Mouse (Mus musculus): ENCODE measurements around the gene Il1rl2. TPM values are rescaled to one million over a fixed set of nuclear protein-coding genes. Genes with fewer than 3 reads are reported as not detected.
A peak's percentile ranks its signal among the peaks of the same experiment; 100 is the strongest.

Il1rl2 gene
- polyA plus RNA-seq, 1 experiment from 2014 or later: 0.90 TPM

DNA sequence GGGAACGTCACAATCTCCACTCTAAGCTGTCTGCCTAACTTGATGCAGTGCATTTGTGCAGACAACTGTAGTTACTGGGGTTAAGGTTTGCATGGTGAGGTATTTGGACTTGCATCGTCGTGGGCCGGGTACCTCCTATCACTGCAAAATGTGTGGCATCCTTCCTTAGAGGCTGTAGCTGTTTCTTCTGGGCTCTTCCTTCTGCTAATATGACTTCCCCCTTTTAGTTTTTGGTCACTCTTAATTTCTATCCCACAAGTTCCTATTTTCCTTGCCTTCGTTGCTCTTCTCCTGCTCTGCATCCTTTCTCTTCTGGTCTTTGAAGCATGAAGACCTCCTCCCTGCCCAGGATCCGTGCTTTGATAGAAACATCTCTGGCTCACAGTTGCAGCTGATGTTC, 68.1 kb downstream of the Il1rl2 start:
- ATAC-seq (no peak), DNase-seq (no peak)
- Histone ChIP-seq H3K4me1 (ENCODE audit: insufficient read depth) (no peaks in the 10 kb centered on the region), H3K9me3 (ENCODE audit: low read length) (no peaks in the 10 kb centered on the region), H3K9ac (replicated peaks) (no peak overlapping the region), H3K27ac (ENCODE audit: low read depth) (no peak overlapping the region), H3K4me3 (ENCODE audit: low read depth, low read length) (no peak overlapping the region), H3K4me2 (ENCODE audit: low read depth, low read length) (no peak overlapping the region), H3K36me3 (replicated peaks; ENCODE audit: insufficient read depth, low read length) (no peaks in the 10 kb centered on the region), H3K27me3 (ENCODE audit: insufficient read depth, low read length) (no peaks in the 10 kb centered on the region)
- TF ChIP-seq EP300 (IDR thresholded peaks at IDR 0.05; ENCODE audit: low read depth) (no peak), CTCF (IDR thresholded peaks at IDR 0.05; ENCODE audit: low read depth) (no peak)
- 45% methylated on average over 6 of the region's 6 CpGs for WGBS (ENCODE audit: insufficient replicate concordance)

DNA sequence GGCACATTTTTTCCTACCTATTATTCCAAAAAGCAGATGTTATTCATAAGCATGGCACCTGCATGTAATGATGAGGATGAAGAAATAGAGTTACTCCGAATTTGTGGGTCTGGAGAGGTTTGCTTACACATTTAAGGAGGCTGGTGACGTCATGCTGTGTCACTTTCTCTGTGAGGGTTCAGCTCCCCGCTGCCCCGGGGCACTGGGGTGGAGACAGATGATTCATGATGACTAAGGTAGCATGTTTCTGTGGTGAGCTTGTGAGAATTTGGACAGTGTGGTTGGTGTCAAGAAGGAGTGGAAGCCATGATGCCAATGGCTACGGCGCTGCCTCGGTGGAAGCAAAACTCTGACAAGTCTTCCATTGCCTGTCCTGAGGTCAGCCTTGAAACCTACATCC, 68.8 kb downstream of the Il1rl2 start:
- no peaks in the 10 kb centered on the region for H3K4me1 ChIP-seq (ENCODE audit: insufficient read depth)
- no peak overlapping the region for H3K4me3 ChIP-seq (ENCODE audit: low read depth, low read length)
- H3K9me3 ChIP-seq (ENCODE audit: low read length): no peaks in the 10 kb centered on the region
- DNase-seq (no peak), ATAC-seq (no peak)
- TF ChIP-seq CTCF (IDR thresholded peaks at IDR 0.05; ENCODE audit: low read depth) (no peak), EP300 (IDR thresholded peaks at IDR 0.05; ENCODE audit: low read depth) (no peak)
- H3K36me3 ChIP-seq (replicated peaks; ENCODE audit: insufficient read depth, low read length): no peaks in the 10 kb centered on the region
- 72% methylated on average over 7 of the region's 7 CpGs for WGBS (ENCODE audit: insufficient replicate concordance)
- H3K27me3 ChIP-seq (ENCODE audit: insufficient read depth, low read length): no peaks in the 10 kb centered on the region
- H3K4me2 ChIP-seq (ENCODE audit: low read depth, low read length): no peak overlapping the region
- H3K9ac ChIP-seq (replicated peaks): no peak overlapping the region
- H3K27ac ChIP-seq (ENCODE audit: low read depth): no peak overlapping the region

- H3K27ac ChIP-seq (ENCODE audit: low read depth): no peak overlapping the region
- no peaks in the 10 kb centered on the region for H3K36me3 ChIP-seq (replicated peaks; ENCODE audit: insufficient read depth, low read length)
- no peak for DNase-seq
- no peaks in the 10 kb centered on the region for H3K4me1 ChIP-seq (ENCODE audit: insufficient read depth)
- TF ChIP-seq EP300 (IDR thresholded peaks at IDR 0.05; ENCODE audit: low read depth) (no peak), CTCF (IDR thresholded peaks at IDR 0.05; ENCODE audit: low read depth) (no peak)
- no peak overlapping the region for H3K4me3 ChIP-seq (ENCODE audit: low read depth, low read length)
- no peak overlapping the region for H3K4me2 ChIP-seq (ENCODE audit: low read depth, low read length)
- H3K27me3 ChIP-seq (ENCODE audit: insufficient read depth, low read length): no peaks in the 10 kb centered on the region
- H3K9ac ChIP-seq (replicated peaks): no peak overlapping the region
- H3K9me3 ChIP-seq (ENCODE audit: low read length): no peaks in the 10 kb centered on the region
- 69% methylated on average over 6 of the region's 6 CpGs for WGBS (ENCODE audit: insufficient replicate concordance)
- ATAC-seq: no peak
Observed at GRCm38 (mm10) chr1:40399639-40400038, 75.2 kb downstream of the Il1rl2 start.

DNA sequence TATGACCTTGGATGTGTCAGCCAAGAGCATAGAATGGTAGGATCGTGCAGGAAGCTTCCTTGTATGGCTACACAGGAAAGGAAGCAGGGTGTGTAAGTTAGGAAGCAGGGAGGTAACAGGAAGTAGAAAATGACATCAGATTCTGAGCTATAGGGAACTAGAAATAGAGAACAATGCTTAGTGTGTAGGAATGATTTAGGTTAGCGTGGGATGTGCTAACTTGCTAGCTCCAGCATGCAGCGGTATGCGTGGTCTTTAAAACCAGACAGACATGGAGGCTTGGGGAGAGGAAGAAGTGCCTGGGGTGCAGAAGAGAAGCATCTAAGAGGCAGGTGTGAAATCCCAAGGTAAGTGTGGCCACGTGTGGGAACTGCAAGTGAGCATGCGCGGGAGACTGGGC, 80.3 kb downstream of the Il1rl2 start:
- no peak for TF ChIP-seq EP300 (IDR thresholded peaks at IDR 0.05; ENCODE audit: low read depth)
- Histone ChIP-seq H3K9me3 (ENCODE audit: low read length) (no peaks in the 10 kb centered on the region), H3K4me2 (ENCODE audit: low read depth, low read length) (peak overlapping the region; percentile 23; the same call in 1 of the 2 replicates), H3K36me3 (replicated peaks; ENCODE audit: insufficient read depth, low read length) (no peaks in the 10 kb centered on the region), H3K9ac (replicated peaks) (no peak overlapping the region), H3K27me3 (ENCODE audit: insufficient read depth, low read length) (no peaks in the 10 kb centered on the region), H3K4me1 (ENCODE audit: insufficient read depth) (0 out of 2 replicates have a peak, but pooled peaks cover 3% of the 10 kb centered on the region), H3K4me3 (ENCODE audit: low read depth, low read length) (no peak overlapping the region), H3K27ac (ENCODE audit: low read depth) (no peak overlapping the region)
- WGBS (ENCODE audit: insufficient replicate concordance): 44% methylated on average over 7 of the region's 7 CpGs
- ATAC-seq: no peak
- no peak for DNase-seq

GRCm38 (mm10) chr1:40409882-40410281, 85.5 kb downstream of the Il1rl2 start:
- WGBS (ENCODE audit: insufficient replicate concordance): 35% methylated on average over 1 of the region's 1 CpGs
- Histone ChIP-seq H3K4me2 (ENCODE audit: low read depth, low read length) (no peak overlapping the region), H3K27me3 (ENCODE audit: insufficient read depth, low read length) (no peaks in the 10 kb centered on the region), H3K9ac (replicated peaks) (no peak overlapping the region), H3K4me1 (ENCODE audit: insufficient read depth) (0 out of 2 replicates have a peak, but pooled peaks cover under 1% of the 10 kb centered on the region), H3K4me3 (ENCODE audit: low read depth, low read length) (no peak overlapping the region), H3K36me3 (replicated peaks; ENCODE audit: insufficient read depth, low read length) (no peaks in the 10 kb centered on the region), H3K27ac (ENCODE audit: low read depth) (no peak overlapping the region), H3K9me3 (ENCODE audit: low read length) (no peaks in the 10 kb centered on the region)
- DNase-seq (no peak), ATAC-seq (no peak)
- TF ChIP-seq EP300 (IDR thresholded peaks at IDR 0.05; ENCODE audit: low read depth): no peak
- TF ChIP-seq CTCF (IDR thresholded peaks at IDR 0.05; ENCODE audit: low read depth): no peak

- Histone ChIP-seq H3K4me2 (ENCODE audit: low read depth, low read length) (no peak overlapping the region), H3K4me1 (ENCODE audit: insufficient read depth) (peaks cover 4% of the 10 kb centered on the region), H3K9ac (replicated peaks) (no peak overlapping the region), H3K27ac (ENCODE audit: low read depth) (no peak overlapping the region), H3K9me3 (ENCODE audit: low read length) (no peaks in the 10 kb centered on the region), H3K27me3 (ENCODE audit: insufficient read depth, low read length) (no peaks in the 10 kb centered on the region), H3K36me3 (replicated peaks; ENCODE audit: insufficient read depth, low read length) (no peaks in the 10 kb centered on the region), H3K4me3 (ENCODE audit: low read depth, low read length) (no peak overlapping the region)
- DNase-seq: no peak
- WGBS (ENCODE audit: insufficient replicate concordance): 83% methylated on average over 1 of the region's 1 CpGs
- ATAC-seq: no peak
- TF ChIP-seq EP300 (IDR thresholded peaks at IDR 0.05; ENCODE audit: low read depth): no peak
- no peak for TF ChIP-seq CTCF (IDR thresholded peaks at IDR 0.05; ENCODE audit: low read depth)
Observed at GRCm38 (mm10) chr1:40413039-40413438, 88.6 kb downstream of the Il1rl2 start.

DNA sequence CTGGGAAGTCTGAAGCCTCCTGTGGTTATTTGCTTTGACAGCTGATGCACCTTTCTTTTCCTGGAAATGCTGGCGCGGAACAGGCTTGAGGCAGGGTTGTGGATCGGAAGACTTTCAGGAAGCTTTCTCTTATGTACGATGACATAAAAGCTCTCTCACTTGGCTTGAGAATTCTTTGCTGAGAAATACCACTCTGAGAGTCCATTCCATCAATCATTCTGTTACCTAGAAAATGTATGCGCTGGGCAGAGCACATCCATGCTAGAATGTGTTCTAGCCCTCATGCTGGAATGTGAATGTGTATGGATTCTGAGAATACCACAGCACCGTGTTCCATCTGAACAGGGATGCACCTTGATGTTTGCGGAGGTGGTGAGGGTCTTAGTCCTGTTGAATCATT, 89.9 kb downstream of the Il1rl2 start:
- Histone ChIP-seq H3K9ac (replicated peaks) (no peak overlapping the region), H3K4me2 (ENCODE audit: low read depth, low read length) (no peak overlapping the region), H3K27me3 (ENCODE audit: insufficient read depth, low read length) (no peaks in the 10 kb centered on the region), H3K36me3 (replicated peaks; ENCODE audit: insufficient read depth, low read length) (no peaks in the 10 kb centered on the region), H3K27ac (ENCODE audit: low read depth) (no peak overlapping the region), H3K9me3 (ENCODE audit: low read length) (no peaks in the 10 kb centered on the region), H3K4me1 (ENCODE audit: insufficient read depth) (peaks cover 8% of the 10 kb centered on the region), H3K4me3 (ENCODE audit: low read depth, low read length) (no peak overlapping the region)
- no peak for ATAC-seq
- 80% methylated on average over 7 of the region's 7 CpGs for WGBS (ENCODE audit: insufficient replicate concordance)
- DNase-seq: no peak
- TF ChIP-seq EP300 (IDR thresholded peaks at IDR 0.05; ENCODE audit: low read depth): no peak
- no peak for TF ChIP-seq CTCF (IDR thresholded peaks at IDR 0.05; ENCODE audit: low read depth)

Measured in liver, postnatal 0 days (tissue).